Mouse (Mus musculus) brain, embryonic 14.5 days (tissue): Measurements from ENCODE around the gene Sh2d5.

ENCODE experiments used
- CTCF ChIP-seq: fragments of 200-500 bp; IDR thresholded peaks from 2 replicates; pipeline ENCODE4 v1.5.1; 2012; ENCODE audit warnings: inconsistent platforms, mild to moderate bottlenecking, moderate library complexity, borderline replicate concordance; ENCODE audit not compliant: insufficient read depth, insufficient read length; ENCODE audit errors: extremely low read depth
- POLR2A ChIP-seq: fragments of 200-500 bp; IDR thresholded peaks from 2 replicates; pipeline ENCODE4 v1.6.1; 2012; ENCODE audit warnings: mild to moderate bottlenecking, inconsistent platforms, borderline replicate concordance; ENCODE audit not compliant: poor library complexity, insufficient read depth, insufficient read length, severe bottlenecking; ENCODE audit errors: extremely low read depth

DNA sequence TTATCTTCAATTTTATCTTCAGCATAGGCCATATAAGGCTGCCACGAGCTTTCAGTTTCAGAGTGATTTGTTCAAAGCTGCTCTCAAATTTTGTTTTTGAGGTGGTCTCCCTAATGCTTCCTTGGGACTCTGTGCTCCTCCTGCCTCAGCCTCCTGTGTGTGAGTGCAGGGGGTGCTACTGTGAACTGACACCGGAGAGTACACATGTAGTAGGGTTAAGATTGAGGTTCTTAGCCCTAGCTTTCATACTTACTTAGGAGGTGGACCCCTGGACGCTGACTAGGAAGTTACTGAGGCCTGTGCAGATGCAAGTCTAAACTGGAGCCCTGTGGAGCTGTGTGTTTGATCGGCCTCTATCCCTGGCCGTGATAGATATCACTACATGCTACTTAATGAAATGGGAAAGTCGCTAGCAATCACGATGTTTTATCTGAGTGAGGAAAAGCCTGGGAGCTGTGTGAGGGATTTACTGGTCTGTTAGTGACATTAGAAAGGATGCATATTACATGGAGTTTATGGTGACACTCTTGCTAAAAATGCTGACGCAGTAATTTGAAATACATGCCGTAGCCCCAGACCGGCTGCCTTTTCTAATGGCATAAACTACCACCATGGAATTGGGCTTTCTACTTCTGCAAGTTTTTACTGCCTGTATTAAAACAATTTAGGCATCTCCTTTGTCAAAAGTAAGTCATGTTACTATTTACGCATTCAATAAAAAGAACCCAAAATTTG, 32.1 kb upstream of the Sh2d5 start:
- no peak for TF ChIP-seq CTCF
- no peak for TF ChIP-seq POLR2A
